Mouse (Mus musculus): ENCODE data around the gene Nphp4.

DNA sequence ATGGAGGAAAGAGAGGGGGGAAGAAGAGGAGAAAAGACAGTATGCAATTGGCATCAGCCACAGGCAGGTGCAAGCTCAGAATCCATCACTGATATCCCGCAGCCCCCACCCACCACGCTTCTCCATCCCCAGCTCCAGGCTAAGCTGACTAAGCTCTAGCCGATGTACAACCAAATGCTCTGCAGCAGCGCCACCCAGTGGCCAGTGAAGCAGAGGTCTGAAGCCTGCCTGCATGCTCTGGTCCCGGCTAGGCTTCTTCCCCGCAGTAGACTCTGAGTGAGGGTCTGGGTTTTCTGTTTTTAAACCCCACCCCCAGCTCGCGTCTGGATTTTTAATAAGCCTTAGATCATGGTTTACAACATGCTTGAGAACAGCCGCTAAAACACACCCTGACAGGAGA is 41.7 kb upstream of the Nphp4 start:
- peak; percentile 91 for TF ChIP-seq CTCF (IDR thresholded peaks at IDR 0.05; ENCODE audit: control insufficient read depth, insufficient read depth, insufficient replicate concordance, low read depth, low read length)
- no peak for TF ChIP-seq POLR2A (IDR thresholded peaks at IDR 0.05; ENCODE audit: control insufficient read depth, low read depth, low read length)
